17 mouse cellular contexts compared by ENCODE assay signal in the genomic region with DNA sequence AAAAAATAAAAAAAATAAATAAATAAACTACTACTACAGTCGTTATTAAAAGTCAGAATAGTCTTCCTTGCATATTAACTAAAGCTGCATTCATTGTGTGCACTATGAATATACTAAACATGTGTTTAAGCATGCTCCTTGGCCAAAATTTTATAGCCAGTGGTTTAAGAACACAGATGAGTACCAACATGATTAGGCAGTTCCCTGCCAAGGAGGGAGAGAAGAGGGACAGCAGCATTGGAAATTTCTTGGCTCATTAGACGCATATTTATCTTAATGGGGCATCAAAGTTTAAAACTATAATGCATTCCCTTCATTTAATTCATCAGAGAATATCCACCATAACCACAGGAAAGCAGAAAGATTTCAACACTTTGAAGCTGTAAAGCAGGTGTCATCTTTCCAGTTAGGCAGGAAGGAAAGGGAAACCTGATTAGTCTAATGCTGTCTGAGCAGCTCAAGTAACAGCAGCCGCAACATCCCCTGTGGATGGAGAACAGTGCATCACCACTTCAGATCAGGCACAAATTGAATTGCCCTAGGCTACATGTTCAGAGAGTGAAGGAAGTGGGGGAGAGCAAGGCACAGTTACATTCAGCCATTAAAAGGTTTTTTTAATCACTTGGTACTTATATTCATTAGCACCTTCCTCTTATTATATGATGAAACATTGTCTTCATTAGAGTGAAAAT.
DNase-seq lines count a peak whose midpoint lies in the region; ATAC-seq and TF ChIP-seq lines count a peak whose summit lies in the region.
"Had no signal": no experiment of that assay in that cellular context is flagged by ENCODE, and none has a peak within 500 bp of the region (broad histone marks: within the 10 kb centered on the region; RNA-seq: fewer than 3 reads in every experiment).

No protein-coding gene starts in this region.

- no peak overlapping the region for H3K4me2 ChIP-seq in kidney, postnatal 0 days (ENCODE audit: low read length)
- no peak overlapping the region for H3K4me2 ChIP-seq in embryonic facial prominence, embryonic 14.5 days (ENCODE audit: low read depth, low read length)
- no peak overlapping the region for H3K4me2 ChIP-seq in hindbrain, embryonic 14.5 days (replicated peaks)
- H3K4me2 ChIP-seq in neural tube, embryonic 13.5 days: no peak overlapping the region
- H3K4me2 ChIP-seq: heart, embryonic 13.5 days; liver, embryonic 12.5 days had no signal

- H3K9ac ChIP-seq in kidney, postnatal 0 days (ENCODE audit: low read depth, low read length): no peak overlapping the region
- no peak overlapping the region for H3K9ac ChIP-seq in embryonic facial prominence, embryonic 14.5 days (ENCODE audit: low read depth, low read length)
- no peak overlapping the region for H3K9ac ChIP-seq in hindbrain, embryonic 14.5 days
- no peak overlapping the region for H3K9ac ChIP-seq in neural tube, embryonic 13.5 days
- H3K9ac ChIP-seq: heart, embryonic 13.5 days; liver, embryonic 12.5 days had no signal

- H3K27ac ChIP-seq in kidney, postnatal 0 days: no peak overlapping the region
- no peak overlapping the region for H3K27ac ChIP-seq in embryonic facial prominence, embryonic 14.5 days (replicated peaks; ENCODE audit: low read depth, low read length)
- H3K27ac ChIP-seq in hindbrain, embryonic 14.5 days: no peak overlapping the region
- no peak overlapping the region for H3K27ac ChIP-seq in neural tube, embryonic 13.5 days (replicated peaks)
- H3K27ac ChIP-seq: heart, embryonic 13.5 days; liver, embryonic 12.5 days had no signal

- no peak overlapping the region for H3K4me3 ChIP-seq in kidney, postnatal 0 days (replicated peaks; ENCODE audit: low read depth, low read length)
- H3K4me3 ChIP-seq in embryonic facial prominence, embryonic 14.5 days (ENCODE audit: low read depth, low read length): no peak overlapping the region
- no peak overlapping the region for H3K4me3 ChIP-seq in hindbrain, embryonic 14.5 days (replicated peaks; ENCODE audit: low read length)
- no peak overlapping the region for H3K4me3 ChIP-seq in neural tube, embryonic 13.5 days
- H3K4me3 ChIP-seq: erythroblast, embryonic 14.5 days; heart, embryonic 13.5 days; liver, embryonic 12.5 days had no signal

- H3K9me3 ChIP-seq in kidney, postnatal 0 days (replicated peaks; ENCODE audit: low read length): no peaks in the 10 kb centered on the region
- no peaks in the 10 kb centered on the region for H3K9me3 ChIP-seq in embryonic facial prominence, embryonic 14.5 days (ENCODE audit: control insufficient read depth, low read length)
- no peaks in the 10 kb centered on the region for H3K9me3 ChIP-seq in hindbrain, embryonic 14.5 days (ENCODE audit: control insufficient read depth, low read length)
- no peaks in the 10 kb centered on the region for H3K9me3 ChIP-seq in neural tube, embryonic 13.5 days
- H3K9me3 ChIP-seq: heart, embryonic 13.5 days; liver, embryonic 12.5 days had no signal

- no peaks in the 10 kb centered on the region for H3K36me3 ChIP-seq in kidney, postnatal 0 days (ENCODE audit: insufficient read depth, low read length)
- H3K36me3 ChIP-seq in embryonic facial prominence, embryonic 14.5 days (ENCODE audit: control insufficient read depth, insufficient read depth, low read length): no peaks in the 10 kb centered on the region
- H3K36me3 ChIP-seq in hindbrain, embryonic 14.5 days (replicated peaks; ENCODE audit: control insufficient read depth, insufficient read depth): no peaks in the 10 kb centered on the region
- H3K36me3 ChIP-seq in neural tube, embryonic 13.5 days: no peaks in the 10 kb centered on the region
- H3K36me3 ChIP-seq: heart, embryonic 13.5 days; liver, embryonic 12.5 days had no signal

- ATAC-seq in kidney, postnatal 0 days (replicated peaks; ENCODE audit: low FRiP score, low read depth): no peak
- ATAC-seq in embryonic facial prominence, embryonic 14.5 days (ENCODE audit: low read depth): peak; percentile 77
- peak; percentile 90 for ATAC-seq in hindbrain, embryonic 14.5 days (ENCODE audit: low FRiP score)
- peak; percentile 86 for ATAC-seq in neural tube, embryonic 13.5 days (ENCODE audit: low read depth)
- ATAC-seq: liver, embryonic 12.5 days; lung, postnatal 0 days had no signal

- WGBS in kidney, postnatal 0 days: 48% methylated on average over 3 of the region's 3 CpGs
- WGBS in embryonic facial prominence, embryonic 14.5 days: 32% methylated on average over 3 of the region's 3 CpGs
- 54% methylated on average over 3 of the region's 3 CpGs for WGBS in hindbrain, embryonic 14.5 days
- 54% methylated on average over 3 of the region's 3 CpGs for WGBS in neural tube, embryonic 13.5 days

- DNase-seq in kidney, postnatal 0 days (ENCODE audit: low spot score): peak; percentile 14
- DNase-seq in kidney, postnatal 36 days: no peak
- DNase-seq in embryonic facial prominence, embryonic 14.5 days (ENCODE audit: low spot score): peak; percentile 53
- DNase-seq in hindbrain, embryonic 14.5 days (ENCODE audit: low spot score): peak; percentile 38
- no peak for DNase-seq in right cerebral cortex, adult 18-20 months
- DNase-seq in urinary bladder, postnatal 36 days (ENCODE audit: low spot score in 2 of 2): no peak
- no peak for DNase-seq in spleen, postnatal 4 days (ENCODE audit: low spot score in 2 of 2)
- DNase-seq: adrenal gland, postnatal 25 days; B cell, adult 2 months; gastrocnemius, postnatal 14 days; kidney, adult 9 months; thymus, adult 2 months had no signal

- no peak for TF ChIP-seq CTCF in kidney, postnatal 0 days (IDR thresholded peaks at IDR 0.05; ENCODE audit: low read depth)

- H3K4me1 ChIP-seq in kidney, postnatal 0 days (replicated peaks; ENCODE audit: insufficient read depth, low read length): no peaks in the 10 kb centered on the region
- H3K4me1 ChIP-seq in embryonic facial prominence, embryonic 14.5 days (ENCODE audit: control insufficient read depth, insufficient read depth, low read length): no peaks in the 10 kb centered on the region
- peaks cover 3% of the 10 kb centered on the region; the same call in 1 of the 2 replicates for H3K4me1 ChIP-seq in hindbrain, embryonic 14.5 days (replicated peaks; ENCODE audit: control insufficient read depth, insufficient read depth, low read length)
- 0 out of 2 replicates have a peak, but pooled peaks cover 12% of the 10 kb centered on the region for H3K4me1 ChIP-seq in neural tube, embryonic 13.5 days (replicated peaks)
- H3K4me1 ChIP-seq: heart, embryonic 13.5 days; liver, embryonic 12.5 days had no signal

- H3K27me3 ChIP-seq in kidney, postnatal 0 days (ENCODE audit: insufficient read depth, low read length): no peaks in the 10 kb centered on the region
- no peaks in the 10 kb centered on the region for H3K27me3 ChIP-seq in embryonic facial prominence, embryonic 14.5 days (replicated peaks; ENCODE audit: control insufficient read depth, insufficient read depth, low read length)
- no peaks in the 10 kb centered on the region for H3K27me3 ChIP-seq in hindbrain, embryonic 14.5 days (ENCODE audit: control insufficient read depth, insufficient read depth, low read length)
- no peaks in the 10 kb centered on the region for H3K27me3 ChIP-seq in neural tube, embryonic 13.5 days
- H3K27me3 ChIP-seq: heart, embryonic 13.5 days; liver, embryonic 12.5 days had no signal

Comparison
In these comparisons a context has a peak if more than half of its experiments do, and no peak if none do; other contexts are left out.
1. DNase-seq: peak in kidney, postnatal 0 days (single experiment), embryonic facial prominence, embryonic 14.5 days (single experiment) and hindbrain, embryonic 14.5 days (single experiment); none in kidney, postnatal 36 days (0 of 2), right cerebral cortex, adult 18-20 months (single experiment), urinary bladder, postnatal 36 days (0 of 2) and spleen, postnatal 4 days (0 of 2).